Mouse (Mus musculus) bone marrow, adult 2 months (tissue): Measurements from ENCODE around the gene Scyl3.

ENCODE experiments used
- CTCF ChIP-seq: fragments of 200-500 bp; IDR thresholded peaks from 2 replicates; pipeline ENCODE4 v1.5.1; 2011; ENCODE audit warnings: low read length, control low read depth; ENCODE audit not compliant: control insufficient read depth, insufficient read depth
- POLR2A ChIP-seq: fragments of 200-500 bp; IDR thresholded peaks from 2 replicates; pipeline ENCODE4 v1.6.1; 2011; ENCODE audit warnings: low read depth, mild to moderate bottlenecking, control low read depth, low read length, borderline replicate concordance; ENCODE audit not compliant: control insufficient read depth

GRCm38 (mm10) chr1:163958036-163958435 lies 29.1 kb downstream of the Scyl3 start:
- TF ChIP-seq CTCF (no peak), POLR2A (no peak)
